ENCODE assay signal across 17 mouse cellular contexts in the genomic region with DNA sequence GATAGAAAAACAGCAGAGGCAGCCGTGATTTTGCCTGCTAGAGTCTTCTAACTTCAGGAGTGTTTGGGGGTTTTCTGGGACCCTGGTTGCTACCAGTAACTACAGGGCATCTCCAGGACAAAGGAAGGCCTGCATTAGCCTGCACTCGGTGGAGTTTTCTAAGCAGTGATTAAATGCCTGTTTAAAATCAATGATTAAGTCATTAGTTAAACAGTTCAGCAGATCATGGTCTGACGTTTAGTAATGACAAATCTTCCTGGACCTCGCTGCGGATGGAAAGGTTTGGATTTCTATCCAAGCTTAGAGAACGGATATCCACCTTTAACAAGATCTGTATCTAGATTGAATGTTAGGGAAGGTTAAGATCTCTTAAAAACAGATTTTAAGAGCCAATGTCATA. TPM values are rescaled to one million over a fixed set of nuclear protein-coding genes. Genes with fewer than 3 reads are reported as not detected.
"Had no signal": no experiment of that assay in that cellular context is flagged by ENCODE, and none has a peak within 500 bp of the region (broad histone marks: within the 10 kb centered on the region; RNA-seq: fewer than 3 reads in every experiment).

No protein-coding gene starts in this region.

- H3K9me3 ChIP-seq: intestine, embryonic 15.5 days; limb, embryonic 12.5 days; liver, embryonic 15.5 days; midbrain, embryonic 10.5 days; neural tube, embryonic 15.5 days had no signal

- H3K27me3 ChIP-seq: intestine, embryonic 15.5 days; liver, embryonic 15.5 days; neural tube, embryonic 15.5 days had no signal

- ATAC-seq: intestine, embryonic 15.5 days had no signal

- H3K27ac ChIP-seq: limb, embryonic 12.5 days; liver, embryonic 15.5 days; midbrain, embryonic 10.5 days; neural tube, embryonic 15.5 days had no signal

- H3K4me2 ChIP-seq: intestine, embryonic 15.5 days; limb, embryonic 12.5 days; liver, embryonic 15.5 days; neural tube, embryonic 15.5 days had no signal

- H3K36me3 ChIP-seq: intestine, embryonic 15.5 days; limb, embryonic 12.5 days; liver, embryonic 15.5 days; midbrain, embryonic 10.5 days; neural tube, embryonic 15.5 days had no signal

- H3K9ac ChIP-seq: intestine, embryonic 15.5 days; limb, embryonic 12.5 days; liver, embryonic 15.5 days; neural tube, embryonic 15.5 days had no signal

- DNase-seq: layer of hippocampus, adult 9-11 months; layer of hippocampus, postnatal 36 days; liver; lung, adult 2 months; lung, postnatal 36 days; midbrain, embryonic 14.5 days; right cerebral cortex, adult 18-20 months; spleen, adult 18-20 months; thymus, adult 18-20 months; thymus, postnatal 14 days had no signal

- H3K4me3 ChIP-seq: intestine, embryonic 15.5 days; limb, embryonic 12.5 days; liver, embryonic 15.5 days; midbrain, embryonic 10.5 days; myocyte; neural tube, embryonic 15.5 days had no signal

RNA-seq across cellular contexts. Expression of gene Tigd4, which starts 47.2 kb away (rescaled TPM):
- total RNA-seq: layer of hippocampus, postnatal 36 days; megakaryocyte, adult 5-6 weeks had no signal
- polyA plus RNA-seq: intestine, embryonic 15.5 days; midbrain, embryonic 10.5 days; midbrain, embryonic 14.5 days had no signal
